Mouse (Mus musculus) macrophage (primary cell): ENCODE results near the gene Olfr827. TPM values are rescaled to one million over a fixed set of nuclear protein-coding genes. Genes with fewer than 3 reads are reported as not detected.

Experiments
- polyA plus RNA-seq: library from polyadenylated mRNA; stranded (reverse); fragments of 250-400 nt; gene quantifications from 3 replicates; pipeline ENCODE4 v1.2.4, GENCODE M21; 2018; ENCODE audit warnings: inconsistent platforms

Olfr827 gene
- polyA plus RNA-seq, 1 experiment from 2014 or later = not detected

Other genes with a start within 250 kb of the Olfr827 start
- gene Olfr819, start 247.1 kb downstream of the Olfr827 start, polyA plus RNA-seq = not detected in 3 replicates
- not detected in 3 replicates for gene Olfr247, start 238.3 kb downstream of the Olfr827 start, polyA plus RNA-seq
- not detected in 3 replicates for gene Gm10310, start 229.3 kb downstream of the Olfr827 start, polyA plus RNA-seq
- not detected in 3 replicates for gene Olfr820, start 201.8 kb downstream of the Olfr827 start, polyA plus RNA-seq
- not detected in 3 replicates for gene Olfr821, start 184.1 kb downstream of the Olfr827 start, polyA plus RNA-seq
- gene Olfr822, start 143.2 kb downstream of the Olfr827 start, polyA plus RNA-seq = not detected in 3 replicates
- not detected in 3 replicates for gene Olfr823, start 99.0 kb downstream of the Olfr827 start, polyA plus RNA-seq
- gene Olfr824, start 84.4 kb downstream of the Olfr827 start, polyA plus RNA-seq = not detected in 3 replicates
- not detected in 3 replicates for gene Olfr825, start 47.6 kb downstream of the Olfr827 start, polyA plus RNA-seq
- not detected in 3 replicates for gene Olfr826, start 30.2 kb downstream of the Olfr827 start, polyA plus RNA-seq
- not detected in 3 replicates for gene Neurod4, start 65.8 kb upstream of the Olfr827 start, polyA plus RNA-seq
- 0.16 TPM in 1 of 3 replicates, not detected in the others for gene Tespa1, start 108.5 kb upstream of the Olfr827 start, polyA plus RNA-seq
- not detected in 3 replicates for gene Vmn2r84, start 179.9 kb upstream of the Olfr827 start, polyA plus RNA-seq
- gene Vmn2r85, start 215.3 kb upstream of the Olfr827 start, polyA plus RNA-seq = not detected in 3 replicates
- gene Vmn2r86, start 241.6 kb upstream of the Olfr827 start, polyA plus RNA-seq = not detected in 3 replicates